Mouse (Mus musculus) hindbrain, postnatal 0 days (tissue): ENCODE results near the gene Borcs8. TPM values are rescaled to one million over a fixed set of nuclear protein-coding genes. Genes with fewer than 3 reads are reported as not detected.

Source experiments
- ATAC-seq: fragments of 200-750 bp; cut with Nextera tagmentation; 2 replicates; pipeline ENCODE4 v1.8.0; 2017; ENCODE audit warnings: mild to moderate bottlenecking, moderate TSS enrichment, moderate library complexity
- DNase-seq: peaks from one replicate; pipeline ENCODE4 v3.0.0-alpha.2; 2015; ENCODE audit warnings: low spot score
- H3K27ac ChIP-seq: fragments of 300-500 bp; sonication (generic); 2 replicates; pipeline ENCODE4 v1.5.1; 2014; ENCODE audit warnings: mild to moderate bottlenecking
- H3K27me3 ChIP-seq: fragments of 300-500 bp; sonication (generic); 2 replicates; pipeline ENCODE4 v1.6.1; 2014; ENCODE audit warnings: low read length, mixed read lengths; ENCODE audit not compliant: insufficient read depth
- H3K36me3 ChIP-seq: fragments of 300-500 bp; sonication (generic); 2 replicates; pipeline ENCODE4 v1.6.1; 2014; ENCODE audit warnings: low read length, mixed read lengths; ENCODE audit not compliant: insufficient read depth
- H3K4me1 ChIP-seq: fragments of 300-500 bp; sonication (generic); 2 replicates; pipeline ENCODE4 v1.6.1; 2014; ENCODE audit warnings: antibody characterized with exemption, low read length, mixed read lengths; ENCODE audit not compliant: insufficient read depth
- H3K4me2 ChIP-seq: fragments of 300-500 bp; sonication (generic); 2 replicates; pipeline ENCODE4 v1.6.1; 2014; ENCODE audit warnings: low read depth, mild to moderate bottlenecking, low read length, moderate library complexity, mixed read lengths
- H3K4me3 ChIP-seq: fragments of 300-500 bp; sonication (generic); 2 replicates; pipeline ENCODE4 v1.5.1; 2014; ENCODE audit warnings: low read length
- H3K9ac ChIP-seq: fragments of 300-500 bp; sonication (generic); replicated peaks from 2 replicates; pipeline ENCODE4 v1.6.1; 2014; ENCODE audit warnings: mild to moderate bottlenecking, low read length, moderate library complexity, mixed read lengths
- H3K9me3 ChIP-seq: fragments of 300-500 bp; sonication (generic); 2 replicates; pipeline ENCODE4 v1.6.1; 2016; ENCODE audit warnings: low read length, mixed read lengths
- CTCF ChIP-seq: IDR thresholded peaks from 2 replicates; pipeline ENCODE4 v1.5.1; 2016; ENCODE audit warnings: antibody characterized with exemption, control low read depth, low read depth
- WGBS: fragments of 180-500 bp; shearing (Covaris S2); extraction: QIAGEN DNeasy Blood & Tissue Kit; methylation state at CpG from one replicate; pipeline ENCODE4 v1.1.7; 2014; 5-methylcytosine and 5-hydroxymethylcytosine counted together
- polyA plus RNA-seq: library from polyadenylated mRNA; unstranded; fragments of >200 nt; fragmentation: Nextera tagmentation; extraction: Ambion mirVana; gene quantifications from 2 replicates; pipeline ENCODE4 v1.2.1, GENCODE M21; 2015
- total RNA-seq: library from RNA; depleted of rRNA; stranded (reverse); fragments of >200 nt; gene quantifications from 2 replicates; pipeline ENCODE4 v1.2.3, GENCODE M21; 2014

Gene Borcs8
- total and polyA plus RNA-seq, 2 experiments from 2014 or later, result 55.0 to 71.4 TPM

GRCm38 (mm10) chr8:70173320-70173719 is 34.0 kb downstream of the Borcs8 start:
- ATAC-seq (no peak), DNase-seq (no peak)
- H3K4me1 ChIP-seq, result peaks cover 10% of the 10 kb centered on the region; the same call in 1 of the 2 replicates
- H3K9me3 ChIP-seq, result no peaks in the 10 kb centered on the region
- WGBS, result 83% methylated on average over 5 of the region's 5 CpGs
- no peak overlapping the region for H3K4me3 ChIP-seq
- H3K9ac ChIP-seq, result no peak overlapping the region
- no peak for TF ChIP-seq CTCF
- H3K27me3 ChIP-seq, result no peaks in the 10 kb centered on the region
- peak overlapping the region; percentile 61 for H3K4me2 ChIP-seq
- H3K36me3 ChIP-seq, result no peaks in the 10 kb centered on the region
- H3K27ac ChIP-seq, result no peak overlapping the region

DNA sequence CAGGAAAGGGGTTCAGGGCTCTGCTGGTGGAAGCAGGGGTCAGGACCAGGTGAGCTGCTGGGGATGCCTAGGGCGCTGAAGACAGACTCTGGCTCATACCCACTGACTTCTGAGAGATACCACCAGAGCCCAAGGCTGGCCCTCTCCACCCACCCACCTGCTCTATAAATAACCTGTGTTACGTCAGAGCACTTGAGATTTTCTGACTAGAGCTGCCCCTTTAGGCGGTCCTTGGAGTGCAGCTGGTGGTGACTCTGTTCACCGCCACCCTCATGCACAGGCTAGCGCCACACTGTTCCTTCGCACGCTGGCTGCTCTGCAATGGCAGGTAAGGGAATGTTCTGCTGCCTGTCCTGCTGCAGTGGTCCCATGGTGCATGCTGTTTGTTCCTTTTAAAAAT is 34.8 kb downstream of the Borcs8 start:
- Histone ChIP-seq H3K27ac (no peak overlapping the region), H3K27me3 (no peaks in the 10 kb centered on the region), H3K4me3 (no peak overlapping the region), H3K9me3 (no peaks in the 10 kb centered on the region), H3K4me2 (no peak overlapping the region), H3K9ac (no peak overlapping the region), H3K36me3 (no peaks in the 10 kb centered on the region), H3K4me1 (peaks cover 10% of the 10 kb centered on the region; the same call in 1 of the 2 replicates)
- 86% methylated on average over 7 of the region's 7 CpGs for WGBS
- DNase-seq (no peak), ATAC-seq (no peak)
- TF ChIP-seq CTCF, result no peak

GRCm38 (mm10) chr8:70178231-70178630 is 38.9 kb downstream of the Borcs8 start:
- no peak for DNase-seq
- H3K27ac ChIP-seq, result no peak overlapping the region
- H3K9ac ChIP-seq, result no peak overlapping the region
- H3K4me2 ChIP-seq, result no peak overlapping the region
- WGBS, result 94% methylated on average over 2 of the region's 2 CpGs
- H3K36me3 ChIP-seq, result peaks cover 8% of the 10 kb centered on the region; the same call in 1 of the 2 replicates
- H3K9me3 ChIP-seq, result no peaks in the 10 kb centered on the region
- H3K27me3 ChIP-seq, result no peaks in the 10 kb centered on the region
- no peak for TF ChIP-seq CTCF
- H3K4me3 ChIP-seq, result no peak overlapping the region
- peaks cover 2% of the 10 kb centered on the region; the same call in 1 of the 2 replicates for H3K4me1 ChIP-seq
- no peak for ATAC-seq

- Histone ChIP-seq H3K9me3 (no peaks in the 10 kb centered on the region), H3K4me3 (no peak overlapping the region), H3K27me3 (no peaks in the 10 kb centered on the region), H3K27ac (no peak overlapping the region), H3K4me1 (no peaks in the 10 kb centered on the region), H3K9ac (no peak overlapping the region), H3K4me2 (no peak overlapping the region), H3K36me3 (peaks cover 8% of the 10 kb centered on the region; the same call in 1 of the 2 replicates)
- peak; percentile 58 for TF ChIP-seq CTCF
- DNase-seq (peak; percentile 28), ATAC-seq (no peak)
- 97% methylated on average over 4 of the region's 4 CpGs for WGBS
Measured at GRCm38 (mm10) chr8:70179082-70179481, 39.8 kb downstream of the Borcs8 start.

DNA sequence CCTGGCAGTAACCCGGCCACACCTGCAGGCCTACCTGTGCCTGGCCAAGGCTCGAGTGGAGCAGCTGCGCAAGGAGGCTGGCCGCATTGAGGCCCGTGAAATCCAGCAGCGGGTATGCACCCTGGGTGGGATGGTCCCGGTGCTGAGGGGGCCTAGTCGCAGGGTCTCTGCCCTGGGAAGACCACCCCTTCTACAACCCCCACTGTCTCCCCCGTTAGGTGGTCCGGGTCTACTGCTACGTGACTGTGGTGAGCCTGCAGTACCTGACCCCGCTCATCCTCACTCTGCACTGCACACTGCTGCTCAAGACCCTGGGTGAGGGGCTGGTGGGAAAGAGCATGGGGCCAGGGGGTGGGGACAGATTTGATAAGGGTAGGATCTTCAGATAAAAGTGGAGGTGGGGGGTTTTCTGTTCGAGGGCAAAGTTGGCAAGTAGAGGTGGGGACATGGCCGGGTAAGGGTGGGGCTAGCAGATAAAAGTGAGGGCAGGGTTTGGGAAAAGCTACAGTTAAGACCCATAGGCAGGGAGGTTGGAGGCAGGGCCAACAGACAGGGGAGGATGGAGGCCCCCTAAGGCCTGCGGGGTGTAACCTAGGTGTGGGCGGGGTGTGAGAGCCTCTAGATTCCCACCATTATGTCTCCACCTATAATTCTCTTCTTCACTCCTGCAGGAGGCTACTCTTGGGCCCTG is 42.1 kb downstream of the Borcs8 start:
- H3K4me2 ChIP-seq, result no peak overlapping the region
- DNase-seq, result no peak
- H3K4me1 ChIP-seq, result no peaks in the 10 kb centered on the region
- H3K4me3 ChIP-seq, result no peak overlapping the region
- H3K9me3 ChIP-seq, result no peaks in the 10 kb centered on the region
- WGBS, result 81% methylated on average over 15 of the region's 16 CpGs
- peaks cover 8% of the 10 kb centered on the region; the same call in 1 of the 2 replicates for H3K36me3 ChIP-seq
- no peak overlapping the region for H3K27ac ChIP-seq
- TF ChIP-seq CTCF, result no peak
- no peak for ATAC-seq
- H3K9ac ChIP-seq, result no peak overlapping the region
- no peaks in the 10 kb centered on the region for H3K27me3 ChIP-seq

DNA sequence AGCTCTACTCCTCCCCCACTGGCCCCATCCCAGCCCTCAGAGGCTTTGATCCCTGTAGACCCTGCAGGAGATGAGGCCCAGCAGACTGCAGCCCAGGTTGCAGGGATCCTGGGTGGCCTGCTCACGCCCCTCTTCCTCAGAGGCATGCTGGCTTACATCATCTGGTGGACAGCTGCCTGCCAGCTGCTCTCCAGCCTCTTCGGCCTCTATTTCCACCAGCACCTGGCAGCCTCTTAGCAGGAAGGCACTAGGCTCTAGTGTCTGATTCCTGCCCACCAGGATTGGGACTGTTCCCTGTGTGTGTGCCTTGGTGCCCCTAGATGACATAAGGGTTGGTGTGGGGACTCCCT is 42.6 kb downstream of the Borcs8 start:
- H3K27ac ChIP-seq, result no peak overlapping the region
- ATAC-seq, result no peak
- no peaks in the 10 kb centered on the region for H3K4me1 ChIP-seq
- H3K9me3 ChIP-seq, result no peaks in the 10 kb centered on the region
- H3K4me3 ChIP-seq, result no peak overlapping the region
- DNase-seq, result no peak
- WGBS, result 58% methylated on average over 2 of the region's 2 CpGs
- TF ChIP-seq CTCF, result no peak
- no peaks in the 10 kb centered on the region for H3K27me3 ChIP-seq
- no peak overlapping the region for H3K9ac ChIP-seq
- H3K4me2 ChIP-seq, result no peak overlapping the region
- peaks cover 8% of the 10 kb centered on the region; the same call in 1 of the 2 replicates for H3K36me3 ChIP-seq

- no peak for TF ChIP-seq CTCF
Measured at GRCm38 (mm10) chr8:70183194-70183593, 43.9 kb downstream of the Borcs8 start.

More at GRCm38 (mm10) chr8:70183194-70183593, 43.9 kb downstream of the Borcs8 start:
- WGBS, result 91% methylated on average over 4 of the region's 4 CpGs
- H3K9ac ChIP-seq, result no peak overlapping the region
- no peaks in the 10 kb centered on the region for H3K4me1 ChIP-seq
- no peak for DNase-seq
- no peaks in the 10 kb centered on the region for H3K9me3 ChIP-seq
- H3K4me3 ChIP-seq, result no peak overlapping the region
- H3K27ac ChIP-seq, result no peak overlapping the region
- no peak for ATAC-seq
- no peaks in the 10 kb centered on the region for H3K27me3 ChIP-seq
- H3K36me3 ChIP-seq, result peaks cover 19% of the 10 kb centered on the region
- no peak overlapping the region for H3K4me2 ChIP-seq
